Mouse (Mus musculus) midbrain, embryonic 16.5 days (tissue): Measurements from ENCODE around the gene Olfr1392. TPM values are rescaled to one million over a fixed set of nuclear protein-coding genes. Genes with fewer than 3 reads are reported as not detected.

Experiments
- ATAC-seq: fragments of 200-750 bp; cut with Nextera tagmentation; 2 replicates; pipeline ENCODE4 v1.8.0; 2017; ENCODE audit warnings: moderate TSS enrichment
- H3K27ac ChIP-seq: fragments of 300-500 bp; sonication (generic); 2 replicates; pipeline ENCODE4 v1.5.1; 2014; ENCODE audit warnings: mild to moderate bottlenecking, low read length, mixed read lengths
- H3K27me3 ChIP-seq: fragments of 300-500 bp; sonication (generic); 2 replicates; pipeline ENCODE4 v1.6.1; 2014; ENCODE audit warnings: low read depth, low read length, mixed read lengths; ENCODE audit not compliant: control insufficient read depth, insufficient read depth
- H3K36me3 ChIP-seq: fragments of 300-500 bp; sonication (generic); 2 replicates; pipeline ENCODE4 v1.6.1; 2014; ENCODE audit warnings: mild to moderate bottlenecking, low read length, moderate library complexity, mixed read lengths; ENCODE audit not compliant: control insufficient read depth, insufficient read depth
- H3K4me1 ChIP-seq: fragments of 300-500 bp; sonication (generic); 2 replicates; pipeline ENCODE4 v1.6.1; 2014; ENCODE audit warnings: mild to moderate bottlenecking, low read length, mixed read lengths; ENCODE audit not compliant: control insufficient read depth, insufficient read depth
- H3K4me2 ChIP-seq: fragments of 300-500 bp; sonication (generic); 2 replicates; pipeline ENCODE4 v1.6.1; 2014; ENCODE audit warnings: mild to moderate bottlenecking, low read length, mixed read lengths
- H3K4me3 ChIP-seq: fragments of 300-500 bp; sonication (generic); 2 replicates; pipeline ENCODE4 v1.5.1; 2014; ENCODE audit warnings: low read depth, mild to moderate bottlenecking, low read length, moderate library complexity, mixed read lengths
- H3K9ac ChIP-seq: fragments of 300-500 bp; sonication (generic); 2 replicates; pipeline ENCODE4 v1.6.1; 2014; ENCODE audit warnings: low read depth, low read length, mixed read lengths
- H3K9me3 ChIP-seq: fragments of 300-500 bp; sonication (generic); replicated peaks from 2 replicates; pipeline ENCODE4 v1.6.1; 2014; ENCODE audit warnings: mild to moderate bottlenecking, low read length, mixed read lengths; ENCODE audit not compliant: control insufficient read depth, poor library complexity, severe bottlenecking
- WGBS: fragments of 180-500 bp; shearing (Covaris S2); extraction: QIAGEN DNeasy Blood & Tissue Kit; methylation state at CpG from one replicate; pipeline ENCODE4 v1.1.7; 2014; 5-methylcytosine and 5-hydroxymethylcytosine counted together
- polyA plus RNA-seq: library from polyadenylated mRNA; unstranded; fragments of >200 nt; fragmentation: Nextera tagmentation; extraction: Ambion mirVana; gene quantifications from 2 replicates; pipeline ENCODE4 v1.2.1, GENCODE M21; 2015

Olfr1392 gene
- polyA plus RNA-seq, 1 experiment from 2014 or later: not detected

- 96% methylated on average over 14 of the region's 14 CpGs for WGBS
- H3K27ac ChIP-seq: no peak overlapping the region
- no peaks in the 10 kb centered on the region for H3K4me1 ChIP-seq
- peaks cover 8% of the 10 kb centered on the region; the same call in 1 of the 2 replicates for H3K36me3 ChIP-seq
- no peak overlapping the region for H3K4me3 ChIP-seq
- H3K9ac ChIP-seq: no peak overlapping the region
- H3K9me3 ChIP-seq: no peaks in the 10 kb centered on the region
- H3K27me3 ChIP-seq: no peaks in the 10 kb centered on the region
- H3K4me2 ChIP-seq: no peak overlapping the region
- ATAC-seq: no peak
Measured at GRCm38 (mm10) chr11:49261313-49261855, 23.7 kb upstream of the Olfr1392 start.

- H3K27me3 ChIP-seq: no peaks in the 10 kb centered on the region
- no peaks in the 10 kb centered on the region for H3K4me1 ChIP-seq
- 84% methylated on average over 5 of the region's 5 CpGs for WGBS
- H3K27ac ChIP-seq: no peak overlapping the region
- H3K36me3 ChIP-seq: peaks cover 8% of the 10 kb centered on the region; the same call in 1 of the 2 replicates
- H3K9ac ChIP-seq: no peak overlapping the region
- no peaks in the 10 kb centered on the region for H3K9me3 ChIP-seq
- no peak for ATAC-seq
- H3K4me2 ChIP-seq: no peak overlapping the region
- H3K4me3 ChIP-seq: no peak overlapping the region
Measured at GRCm38 (mm10) chr11:49262286-49262685, 22.8 kb upstream of the Olfr1392 start.

- ATAC-seq: no peak
- Histone ChIP-seq H3K4me3 (no peak overlapping the region), H3K4me1 (no peaks in the 10 kb centered on the region), H3K4me2 (no peak overlapping the region), H3K9me3 (no peaks in the 10 kb centered on the region), H3K36me3 (peaks cover 8% of the 10 kb centered on the region; the same call in 1 of the 2 replicates), H3K9ac (no peak overlapping the region), H3K27ac (no peak overlapping the region), H3K27me3 (no peaks in the 10 kb centered on the region)
- 97% methylated on average over 6 of the region's 6 CpGs for WGBS
Measured at GRCm38 (mm10) chr11:49263149-49263548, 21.9 kb upstream of the Olfr1392 start.

GRCm38 (mm10) chr11:49264081-49264480, 21.0 kb upstream of the Olfr1392 start:
- Histone ChIP-seq H3K9ac (no peak overlapping the region), H3K27ac (no peak overlapping the region), H3K4me2 (no peak overlapping the region), H3K4me1 (no peaks in the 10 kb centered on the region), H3K27me3 (no peaks in the 10 kb centered on the region), H3K4me3 (no peak overlapping the region), H3K9me3 (no peaks in the 10 kb centered on the region), H3K36me3 (peaks cover 8% of the 10 kb centered on the region; the same call in 1 of the 2 replicates)
- 88% methylated on average over 7 of the region's 7 CpGs for whole genome bisulfite sequencing
- ATAC-seq: no peak

GRCm38 (mm10) chr11:49264622-49265021, 20.5 kb upstream of the Olfr1392 start:
- no peak overlapping the region for H3K4me2 ChIP-seq
- no peak overlapping the region for H3K4me3 ChIP-seq
- WGBS: 72% methylated on average over 11 of the region's 11 CpGs
- H3K9ac ChIP-seq: no peak overlapping the region
- no peaks in the 10 kb centered on the region for H3K4me1 ChIP-seq
- H3K36me3 ChIP-seq: peaks cover 8% of the 10 kb centered on the region; the same call in 1 of the 2 replicates
- H3K9me3 ChIP-seq: no peaks in the 10 kb centered on the region
- ATAC-seq: no peak
- no peaks in the 10 kb centered on the region for H3K27me3 ChIP-seq
- H3K27ac ChIP-seq: no peak overlapping the region

GRCm38 (mm10) chr11:49265101-49265500, 20.0 kb upstream of the Olfr1392 start:
- H3K27me3 ChIP-seq: no peaks in the 10 kb centered on the region
- WGBS: 81% methylated on average over 8 of the region's 8 CpGs
- H3K27ac ChIP-seq: no peak overlapping the region
- no peak overlapping the region for H3K4me2 ChIP-seq
- H3K36me3 ChIP-seq: peaks cover 8% of the 10 kb centered on the region; the same call in 1 of the 2 replicates
- H3K4me3 ChIP-seq: no peak overlapping the region
- no peaks in the 10 kb centered on the region for H3K9me3 ChIP-seq
- ATAC-seq: no peak
- H3K9ac ChIP-seq: no peak overlapping the region
- H3K4me1 ChIP-seq: no peaks in the 10 kb centered on the region

GRCm38 (mm10) chr11:49266671-49267070, 18.4 kb upstream of the Olfr1392 start:
- Histone ChIP-seq H3K4me1 (no peaks in the 10 kb centered on the region), H3K4me3 (no peak overlapping the region)
- 89% methylated on average over 6 of the region's 6 CpGs for WGBS

GRCm38 (mm10) chr11:49267316-49267715, 17.8 kb upstream of the Olfr1392 start:
- Histone ChIP-seq H3K4me3 (no peak overlapping the region), H3K36me3 (no peaks in the 10 kb centered on the region; the same call in 1 of the 2 replicates), H3K4me1 (no peaks in the 10 kb centered on the region), H3K27ac (no peak overlapping the region), H3K9ac (no peak overlapping the region), H3K27me3 (no peaks in the 10 kb centered on the region), H3K4me2 (no peak overlapping the region), H3K9me3 (no peaks in the 10 kb centered on the region)
- no peak for ATAC-seq
- 88% methylated on average over 10 of the region's 10 CpGs for WGBS

More at GRCm38 (mm10) chr11:49266671-49267070, 18.4 kb upstream of the Olfr1392 start:
- Histone ChIP-seq H3K27ac (no peak overlapping the region), H3K4me2 (no peak overlapping the region), H3K9ac (no peak overlapping the region), H3K27me3 (no peaks in the 10 kb centered on the region), H3K9me3 (no peaks in the 10 kb centered on the region), H3K36me3 (peaks cover 5% of the 10 kb centered on the region; the same call in 1 of the 2 replicates)
- ATAC-seq: no peak

GRCm38 (mm10) chr11:49267970-49268579, 17.0 kb upstream of the Olfr1392 start:
- no peaks in the 10 kb centered on the region for H3K9me3 ChIP-seq
- no peaks in the 10 kb centered on the region for H3K36me3 ChIP-seq
- no peak overlapping the region for H3K4me2 ChIP-seq
- H3K27me3 ChIP-seq: no peaks in the 10 kb centered on the region
- no peak overlapping the region for H3K4me3 ChIP-seq
- H3K9ac ChIP-seq: no peak overlapping the region
- WGBS: 84% methylated on average over 15 of the region's 15 CpGs
- no peak overlapping the region for H3K27ac ChIP-seq
- H3K4me1 ChIP-seq: no peaks in the 10 kb centered on the region
- ATAC-seq: no peak
